Mouse (Mus musculus) liver, postnatal 0 days (tissue): ENCODE data around the gene Elovl3.

Experiments
- CTCF ChIP-seq: sonication (generic); IDR thresholded peaks from 2 replicates; pipeline ENCODE4 v1.5.1; 2016; ENCODE audit warnings: antibody characterized with exemption, low read depth
- EP300 ChIP-seq: IDR thresholded peaks from 2 replicates; pipeline ENCODE4 v1.6.1; 2016; ENCODE audit warnings: antibody characterized with exemption, low read depth, mild to moderate bottlenecking

- TF ChIP-seq CTCF, result no peak
- TF ChIP-seq EP300, result no peak
Measured at GRCm38 (mm10) chr19:46132577-46132976, 880 bp downstream of the Elovl3 start.
